Mouse (Mus musculus) ES-E14 (cell line): ENCODE results near the gene Nepro.

ENCODE experiments used
- CHD2 ChIP-seq: IDR thresholded peaks from 2 replicates; pipeline ENCODE4 v1.6.1; 2014; ENCODE audit warnings: mild to moderate bottlenecking, low read depth, low read length, inconsistent platforms
- HCFC1 ChIP-seq: IDR thresholded peaks from 2 replicates; pipeline ENCODE4 v1.6.1; 2012; ENCODE audit warnings: low read length, inconsistent platforms, borderline replicate concordance; ENCODE audit not compliant: insufficient read depth
- MAFK ChIP-seq: IDR thresholded peaks from 2 replicates; pipeline ENCODE4 v1.6.1; 2014; ENCODE audit warnings: mild to moderate bottlenecking, low read depth, low read length, inconsistent platforms; ENCODE audit not compliant: insufficient read depth
- ZC3H11A ChIP-seq: IDR thresholded peaks from 2 replicates; pipeline ENCODE4 v1.6.1; 2012; ENCODE audit warnings: low read depth, mild to moderate bottlenecking, inconsistent platforms, low read length, borderline replicate concordance

DNA sequence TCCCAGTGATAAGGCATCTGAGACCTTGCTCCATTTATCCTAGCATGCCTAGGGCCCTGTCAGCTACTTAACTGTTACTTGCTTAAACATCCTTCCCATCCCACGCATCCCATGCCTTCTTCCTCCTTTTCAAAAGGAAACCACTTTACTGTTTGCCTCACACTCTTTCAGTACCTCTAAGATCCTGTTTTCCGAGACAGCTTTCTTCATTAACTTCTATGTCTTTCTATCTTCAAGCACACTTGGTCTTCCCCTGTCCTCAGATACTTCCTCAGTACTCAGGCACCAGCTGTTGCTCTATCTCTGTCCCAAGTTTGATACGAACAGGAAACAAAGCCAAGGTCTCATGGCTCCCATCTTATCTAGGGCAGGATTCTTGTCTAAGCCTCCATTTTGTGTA lies 49.6 kb downstream of the Nepro start:
- TF ChIP-seq MAFK, result no peak
- no peak for TF ChIP-seq ZC3H11A
- TF ChIP-seq CHD2, result no peak
- no peak for TF ChIP-seq HCFC1
